Mouse (Mus musculus): ENCODE measurements around the gene Mast4.

GRCm38 (mm10) chr13:103198210-103198940 lies 135.9 kb downstream of the Mast4 start:
- no peak for TF ChIP-seq CTCF (IDR thresholded peaks at IDR 0.05; ENCODE audit: low read depth)
- TF ChIP-seq EP300 (IDR thresholded peaks at IDR 0.05; ENCODE audit: low read depth), result no peak

Measured in liver, embryonic 14.5 days (tissue).